Comparison of ENCODE assay signal across 8 mouse cellular contexts in genomic region chr2:172215508-172216162, GRCm38 (mm10). TPM values are rescaled to one million over a fixed set of nuclear protein-coding genes. Genes with fewer than 3 reads are reported as not detected.
DNase-seq lines count a peak whose midpoint lies in the region; ATAC-seq lines count a peak whose summit lies in the region.

No protein-coding gene starts in this region.

- no peak overlapping the region for H3K4me2 ChIP-seq in kidney, embryonic 15.5 days
- peak overlapping the region; percentile 20; the same call in 1 of the 2 replicates for H3K4me2 ChIP-seq in forebrain, embryonic 15.5 days (replicated peaks)
- no peak overlapping the region for H3K4me2 ChIP-seq in midbrain, embryonic 14.5 days (ENCODE audit: low read length)

- no peak overlapping the region for H3K4me3 ChIP-seq in kidney, embryonic 15.5 days (replicated peaks)
- no peak overlapping the region for H3K4me3 ChIP-seq in forebrain, embryonic 15.5 days
- no peak overlapping the region for H3K4me3 ChIP-seq in midbrain, embryonic 14.5 days (replicated peaks; ENCODE audit: low read depth, low read length)

- WGBS in kidney, embryonic 15.5 days, result 38% methylated on average over 11 of the region's 11 CpGs
- 15% methylated on average over 11 of the region's 11 CpGs for WGBS in forebrain, embryonic 15.5 days
- 41% methylated on average over 11 of the region's 11 CpGs for WGBS in midbrain, embryonic 14.5 days

- H3K4me1 ChIP-seq in kidney, embryonic 15.5 days, result no peaks in the 10 kb centered on the region
- H3K4me1 ChIP-seq in forebrain, embryonic 15.5 days, result peaks cover 6% of the 10 kb centered on the region
- H3K4me1 ChIP-seq in midbrain, embryonic 14.5 days (ENCODE audit: control insufficient read depth, insufficient read depth, low read length), result no peaks in the 10 kb centered on the region

- no peak overlapping the region for H3K27ac ChIP-seq in kidney, embryonic 15.5 days
- no peak overlapping the region; the same call in 1 of the 2 replicates for H3K27ac ChIP-seq in forebrain, embryonic 15.5 days (replicated peaks)
- no peak overlapping the region for H3K27ac ChIP-seq in midbrain, embryonic 14.5 days (replicated peaks; ENCODE audit: low read depth, low read length)

- DNase-seq in kidney, adult 9 months, result peak; percentile 50
- DNase-seq in ES-CJ7 (ENCODE audit: low read depth, low spot score), result peak; percentile 80
- DNase-seq in cerebellum, adult 11 months, result peak; percentile 66
- peak; percentile 7 for DNase-seq in layer of hippocampus, adult 9-10 months (ENCODE audit: low spot score)
- peak; percentile 95 for DNase-seq in midbrain, embryonic 14.5 days
- no peak for DNase-seq in spleen, postnatal 4 days (ENCODE audit: low spot score in 2 of 2)

- no peak overlapping the region for H3K9ac ChIP-seq in kidney, embryonic 15.5 days
- H3K9ac ChIP-seq in forebrain, embryonic 15.5 days (replicated peaks), result no peak overlapping the region
- no peak overlapping the region for H3K9ac ChIP-seq in midbrain, embryonic 14.5 days (replicated peaks; ENCODE audit: low read length)

- H3K27me3 ChIP-seq in kidney, embryonic 15.5 days, result no peaks in the 10 kb centered on the region
- no peaks in the 10 kb centered on the region for H3K27me3 ChIP-seq in forebrain, embryonic 15.5 days
- no peaks in the 10 kb centered on the region for H3K27me3 ChIP-seq in midbrain, embryonic 14.5 days (ENCODE audit: control insufficient read depth, insufficient read depth, low read length)

- no peaks in the 10 kb centered on the region for H3K36me3 ChIP-seq in kidney, embryonic 15.5 days
- no peaks in the 10 kb centered on the region for H3K36me3 ChIP-seq in forebrain, embryonic 15.5 days
- no peaks in the 10 kb centered on the region for H3K36me3 ChIP-seq in midbrain, embryonic 14.5 days (ENCODE audit: control insufficient read depth, insufficient read depth, low read length)

- H3K9me3 ChIP-seq in kidney, embryonic 15.5 days (replicated peaks), result no peaks in the 10 kb centered on the region
- no peaks in the 10 kb centered on the region for H3K9me3 ChIP-seq in forebrain, embryonic 15.5 days
- H3K9me3 ChIP-seq in midbrain, embryonic 14.5 days (ENCODE audit: control insufficient read depth, low read length), result no peaks in the 10 kb centered on the region

- no peak for ATAC-seq in kidney, embryonic 15.5 days (replicated peaks; ENCODE audit: low FRiP score)
- peak; percentile 59; the same call in 1 of the 2 replicates for ATAC-seq in forebrain, embryonic 15.5 days (replicated peaks)
- no peak; the same call in 1 of the 2 replicates for ATAC-seq in midbrain, embryonic 14.5 days (ENCODE audit: low FRiP score, low TSS enrichment)

RNA-seq across cellular contexts. Expression of gene Mc3r, which starts 32.7 kb away (rescaled TPM):
- polyA plus RNA-seq in kidney, embryonic 15.5 days (2015; fragmentation: Nextera tagmentation; extraction: Ambion mirVana), result not detected in 2 replicates
- polyA plus RNA-seq in forebrain, embryonic 15.5 days (2015; fragmentation: Nextera tagmentation; extraction: Ambion mirVana), result 0.18 and 0.24 TPM in 2 replicates
- 0.33 and 0.55 TPM in 2 replicates for polyA plus RNA-seq in midbrain, embryonic 14.5 days (2014; fragmentation: Nextera tagmentation; extraction: Ambion mirVana)

Comparison
In these comparisons a context has a peak if more than half of its experiments do, and no peak if none do; other contexts are left out.
1. DNase-seq: peak in kidney, adult 9 months (single experiment), ES-CJ7 (single experiment), cerebellum, adult 11 months (single experiment), layer of hippocampus, adult 9-10 months (single experiment) and midbrain, embryonic 14.5 days (single experiment); none in spleen, postnatal 4 days (0 of 2).